Mouse (Mus musculus): ENCODE measurements around the gene Prkcd. TPM values are rescaled to one million over a fixed set of nuclear protein-coding genes. Genes with fewer than 3 reads are reported as not detected.

Gene Prkcd
- polyA plus RNA-seq, 1 experiment, result 187 TPM

DNA sequence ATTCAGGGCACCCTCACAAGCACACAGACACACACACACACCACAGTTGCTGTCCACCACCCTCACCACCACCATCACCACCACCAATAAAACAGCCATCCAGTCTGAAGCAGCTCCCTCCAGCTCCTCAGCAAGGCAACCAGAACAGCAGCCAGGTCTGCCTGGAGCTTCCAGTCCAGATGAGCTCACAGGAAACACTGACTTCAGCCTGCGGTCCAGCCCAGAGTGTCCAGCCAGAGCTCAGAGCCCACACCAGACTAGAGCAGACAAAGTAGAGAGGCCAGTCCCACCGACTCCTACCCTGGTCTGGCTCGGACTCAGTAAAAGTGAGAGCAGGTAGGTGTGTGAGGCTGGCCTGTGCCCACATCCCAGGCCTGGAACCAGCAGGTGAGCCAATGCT lies 15.1 kb downstream of the Prkcd start:
- DNase-seq (ENCODE audit: low read depth in 1 of 2, low spot score in 2 of 2), result no peak
- H3K27ac ChIP-seq (ENCODE audit: insufficient read depth, low read length), result 0 out of 2 replicates have a peak overlapping the region, but pooled peaks have one; percentile 1
- H3K4me3 ChIP-seq (ENCODE audit: extremely low read depth, insufficient read depth, insufficient read length), result no peak overlapping the region
- TF ChIP-seq CTCF (IDR thresholded peaks at IDR 0.05; ENCODE audit: extremely low read depth, insufficient read depth, insufficient read length, insufficient replicate concordance) (no peak), POLR2A (IDR thresholded peaks at IDR 0.05; ENCODE audit: low read depth, low read length) (no peak)
- H3K36me3 ChIP-seq (ENCODE audit: control insufficient read depth, insufficient read depth, low read length), result peaks cover 4% of the 10 kb centered on the region; the same call in 1 of the 2 replicates
- 82% methylated on average over 3 of the region's 3 CpGs for WGBS
- peaks cover 66% of the 10 kb centered on the region for H3K4me1 ChIP-seq (ENCODE audit: control insufficient read depth, insufficient read depth, insufficient read length)
- no peaks in the 10 kb centered on the region for H3K27me3 ChIP-seq (ENCODE audit: control insufficient read depth, insufficient read depth, low read length)

DNA sequence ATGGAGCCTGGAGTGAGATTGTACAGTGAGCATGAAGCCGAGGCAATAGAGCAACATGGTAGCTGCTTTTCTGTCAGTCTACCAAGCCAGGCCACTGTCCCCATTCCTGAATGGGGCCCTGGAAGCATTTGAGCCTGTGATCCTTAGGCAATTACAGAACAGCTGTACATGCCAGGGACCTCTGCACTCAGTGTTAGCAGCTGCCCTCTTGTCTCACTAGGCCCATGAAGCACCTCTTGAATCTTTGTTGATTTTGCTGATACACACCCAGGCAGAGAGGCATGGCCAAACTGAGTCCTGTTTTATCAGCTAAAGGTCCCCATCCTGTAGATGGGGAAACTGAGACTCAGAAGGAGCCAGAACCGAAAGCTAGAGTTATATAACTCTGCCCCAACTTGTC lies 15.7 kb downstream of the Prkcd start:
- Histone ChIP-seq H3K27ac (ENCODE audit: insufficient read depth, low read length) (peak overlapping the region; percentile 39; the same call in 1 of the 2 replicates), H3K27me3 (ENCODE audit: control insufficient read depth, insufficient read depth, low read length) (no peaks in the 10 kb centered on the region), H3K36me3 (ENCODE audit: control insufficient read depth, insufficient read depth, low read length) (peaks cover 9% of the 10 kb centered on the region), H3K4me1 (ENCODE audit: control insufficient read depth, insufficient read depth, insufficient read length) (peaks cover 66% of the 10 kb centered on the region), H3K4me3 (ENCODE audit: extremely low read depth, insufficient read depth, insufficient read length) (no peak overlapping the region)
- DNase-seq (ENCODE audit: low read depth in 1 of 2, low spot score in 2 of 2), result no peak
- TF ChIP-seq CTCF (IDR thresholded peaks at IDR 0.05; ENCODE audit: extremely low read depth, insufficient read depth, insufficient read length, insufficient replicate concordance) (no peak), POLR2A (IDR thresholded peaks at IDR 0.05; ENCODE audit: low read depth, low read length) (no peak)
- 90% methylated on average over 2 of the region's 2 CpGs for WGBS

DNA sequence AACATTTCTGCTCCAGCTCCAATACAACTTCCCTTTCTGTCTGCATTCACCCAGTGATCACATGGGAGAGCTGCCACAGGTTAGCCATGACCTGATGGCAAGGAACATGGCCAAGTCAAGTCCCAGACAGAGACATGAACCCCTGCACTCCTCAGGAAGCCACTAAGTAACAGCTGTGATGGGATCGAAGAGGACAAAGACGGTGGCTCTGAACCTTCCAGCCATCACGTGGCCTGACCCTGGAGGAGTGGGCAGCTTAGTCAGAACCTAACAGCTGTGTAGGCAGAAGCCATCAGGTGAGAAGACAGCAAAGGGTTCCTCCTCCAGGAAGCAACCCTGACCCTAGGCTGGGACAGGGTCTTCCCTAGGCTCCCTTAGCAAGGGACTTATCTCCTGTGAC lies 16.5 kb downstream of the Prkcd start:
- Histone ChIP-seq H3K36me3 (ENCODE audit: control insufficient read depth, insufficient read depth, low read length) (peaks cover 11% of the 10 kb centered on the region), H3K27me3 (ENCODE audit: control insufficient read depth, insufficient read depth, low read length) (no peaks in the 10 kb centered on the region), H3K4me3 (ENCODE audit: extremely low read depth, insufficient read depth, insufficient read length) (no peak overlapping the region), H3K27ac (ENCODE audit: insufficient read depth, low read length) (0 out of 2 replicates have a peak overlapping the region, but pooled peaks have one; percentile 88), H3K4me1 (ENCODE audit: control insufficient read depth, insufficient read depth, insufficient read length) (peaks cover 60% of the 10 kb centered on the region)
- DNase-seq (ENCODE audit: low read depth in 1 of 2, low spot score in 2 of 2), result no peak
- WGBS, result 84% methylated on average over 3 of the region's 3 CpGs
- no peak for TF ChIP-seq POLR2A (IDR thresholded peaks at IDR 0.05; ENCODE audit: low read depth, low read length)
- TF ChIP-seq CTCF (IDR thresholded peaks at IDR 0.05; ENCODE audit: extremely low read depth, insufficient read depth, insufficient read length, insufficient replicate concordance), result no peak

DNA sequence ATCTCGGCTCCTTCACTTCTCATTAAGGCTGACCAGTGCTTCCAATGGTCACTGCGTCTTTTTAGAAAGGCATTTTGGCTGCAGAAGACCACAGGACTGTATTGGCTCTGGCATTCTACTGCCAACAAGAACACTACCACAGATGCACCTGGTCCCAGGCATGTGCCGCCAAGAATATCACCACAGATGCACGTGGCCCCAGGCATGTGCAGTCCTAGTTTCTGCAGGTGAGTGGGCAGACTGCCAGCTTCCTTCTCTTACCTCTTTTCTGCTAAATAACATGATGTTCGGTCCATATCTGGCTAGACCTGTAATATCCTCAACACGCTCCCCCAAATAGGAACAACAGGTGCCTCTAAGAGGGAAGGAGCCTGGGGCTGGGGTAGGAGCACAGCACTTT lies 17.8 kb downstream of the Prkcd start:
- Histone ChIP-seq H3K27ac (ENCODE audit: insufficient read depth, low read length) (peak overlapping the region; percentile 88), H3K27me3 (ENCODE audit: control insufficient read depth, insufficient read depth, low read length) (no peaks in the 10 kb centered on the region), H3K4me1 (ENCODE audit: control insufficient read depth, insufficient read depth, insufficient read length) (peaks cover 56% of the 10 kb centered on the region), H3K4me3 (ENCODE audit: extremely low read depth, insufficient read depth, insufficient read length) (no peak overlapping the region; the same call in 1 of the 2 replicates), H3K36me3 (ENCODE audit: control insufficient read depth, insufficient read depth, low read length) (peaks cover 14% of the 10 kb centered on the region)
- TF ChIP-seq CTCF (IDR thresholded peaks at IDR 0.05; ENCODE audit: extremely low read depth, insufficient read depth, insufficient read length, insufficient replicate concordance), result no peak
- TF ChIP-seq POLR2A (IDR thresholded peaks at IDR 0.05; ENCODE audit: low read depth, low read length), result no peak
- DNase-seq (ENCODE audit: low read depth in 1 of 2, low spot score in 2 of 2), result peak; percentile 51 to 56
- WGBS, result 51% methylated on average over 6 of the region's 6 CpGs

DNA sequence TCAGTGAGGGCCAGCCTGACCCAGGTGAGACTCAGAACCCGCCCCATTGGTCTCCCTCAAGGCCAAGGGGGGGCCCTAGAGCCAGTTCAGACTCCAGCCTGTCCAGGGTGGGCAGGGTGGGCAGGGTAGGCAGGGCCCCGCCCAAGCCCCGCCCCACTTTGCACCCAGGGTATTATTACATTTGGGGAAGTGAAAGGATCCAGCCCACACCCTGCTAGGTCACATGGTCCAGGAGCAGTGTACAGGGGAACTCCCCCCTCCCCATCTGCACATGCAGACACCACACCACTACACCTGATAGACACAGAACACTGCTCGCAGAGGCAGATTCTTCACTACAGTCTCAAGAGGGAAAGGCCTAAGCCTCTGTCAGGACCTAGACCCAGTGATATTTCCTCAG lies 18.3 kb downstream of the Prkcd start:
- H3K4me1 ChIP-seq (ENCODE audit: control insufficient read depth, insufficient read depth, insufficient read length), result peaks cover 51% of the 10 kb centered on the region
- H3K4me3 ChIP-seq (ENCODE audit: extremely low read depth, insufficient read depth, insufficient read length), result peak overlapping the region; percentile 6; the same call in 1 of the 2 replicates
- TF ChIP-seq CTCF (IDR thresholded peaks at IDR 0.05; ENCODE audit: extremely low read depth, insufficient read depth, insufficient read length, insufficient replicate concordance), result no peak
- TF ChIP-seq POLR2A (IDR thresholded peaks at IDR 0.05; ENCODE audit: low read depth, low read length), result no peak
- peak overlapping the region; percentile 88 for H3K27ac ChIP-seq (ENCODE audit: insufficient read depth, low read length)
- no peaks in the 10 kb centered on the region for H3K27me3 ChIP-seq (ENCODE audit: control insufficient read depth, insufficient read depth, low read length)
- 26% methylated on average over 4 of the region's 4 CpGs for WGBS
- H3K36me3 ChIP-seq (ENCODE audit: control insufficient read depth, insufficient read depth, low read length), result peaks cover 15% of the 10 kb centered on the region
- DNase-seq (ENCODE audit: low read depth in 1 of 2, low spot score in 2 of 2), result peak; percentile 78 to 83

DNA sequence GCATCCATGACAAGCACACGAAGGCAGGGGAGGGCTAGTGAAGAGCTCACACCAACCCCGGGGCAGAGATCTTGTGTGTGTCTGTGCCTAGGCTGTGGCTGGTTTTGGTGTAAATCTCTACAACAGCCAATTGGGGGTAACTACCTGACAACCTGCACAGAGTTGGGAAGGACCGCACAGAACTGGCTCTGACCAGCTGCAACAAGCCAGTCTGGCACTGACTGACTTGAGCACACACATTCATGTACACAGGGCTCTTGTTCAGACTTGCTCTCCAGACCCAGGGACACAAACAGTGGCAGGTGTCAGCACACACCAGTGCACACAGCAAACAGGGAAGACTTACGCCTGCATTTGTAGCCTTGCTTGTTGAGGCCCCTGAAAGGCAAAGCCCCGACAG lies 19.2 kb downstream of the Prkcd start:
- Histone ChIP-seq H3K4me1 (ENCODE audit: control insufficient read depth, insufficient read depth, insufficient read length) (peaks cover 42% of the 10 kb centered on the region), H3K4me3 (ENCODE audit: extremely low read depth, insufficient read depth, insufficient read length) (no peak overlapping the region), H3K27me3 (ENCODE audit: control insufficient read depth, insufficient read depth, low read length) (no peaks in the 10 kb centered on the region), H3K27ac (ENCODE audit: insufficient read depth, low read length) (peak overlapping the region; percentile 57), H3K36me3 (ENCODE audit: control insufficient read depth, insufficient read depth, low read length) (peaks cover 21% of the 10 kb centered on the region)
- no peak for TF ChIP-seq POLR2A (IDR thresholded peaks at IDR 0.05; ENCODE audit: low read depth, low read length)
- no peak for TF ChIP-seq CTCF (IDR thresholded peaks at IDR 0.05; ENCODE audit: extremely low read depth, insufficient read depth, insufficient read length, insufficient replicate concordance)
- DNase-seq (ENCODE audit: low read depth in 1 of 2, low spot score in 2 of 2), result no peak
- 57% methylated on average over 5 of the region's 5 CpGs for WGBS

DNA sequence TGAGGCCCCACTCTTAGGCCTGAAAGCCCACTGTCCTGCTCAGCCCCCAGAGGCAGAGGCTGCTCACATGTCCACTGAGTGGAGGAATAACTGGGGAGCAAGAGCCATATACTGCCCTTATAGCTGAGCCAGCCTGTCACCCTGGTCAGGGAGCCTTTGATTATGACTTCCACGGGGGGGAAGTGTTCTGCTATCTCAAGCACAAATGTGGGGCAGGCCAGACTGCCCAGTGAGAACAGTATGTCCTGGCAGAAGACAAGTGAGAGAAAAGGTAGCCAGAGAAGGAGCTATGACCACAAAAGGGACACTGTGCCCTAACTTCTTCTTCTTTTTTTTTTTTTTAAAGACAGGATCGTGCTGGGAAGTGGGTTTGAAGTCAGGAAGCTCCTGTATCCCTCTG lies 28.9 kb downstream of the Prkcd start:
- H3K4me1 ChIP-seq (ENCODE audit: control insufficient read depth, insufficient read depth, insufficient read length), result peaks cover 30% of the 10 kb centered on the region; the same call in 1 of the 2 replicates
- H3K36me3 ChIP-seq (ENCODE audit: control insufficient read depth, insufficient read depth, low read length), result peaks cover 39% of the 10 kb centered on the region
- H3K4me3 ChIP-seq (ENCODE audit: extremely low read depth, insufficient read depth, insufficient read length), result no peak overlapping the region
- DNase-seq (ENCODE audit: low read depth in 1 of 2, low spot score in 2 of 2), result no peak
- no peak for TF ChIP-seq POLR2A (IDR thresholded peaks at IDR 0.05; ENCODE audit: low read depth, low read length)
- no peak for TF ChIP-seq CTCF (IDR thresholded peaks at IDR 0.05; ENCODE audit: extremely low read depth, insufficient read depth, insufficient read length, insufficient replicate concordance)
- H3K27ac ChIP-seq (ENCODE audit: insufficient read depth, low read length), result peak overlapping the region; percentile 74
- 75% methylated on average over 2 of the region's 2 CpGs for WGBS
- H3K27me3 ChIP-seq (ENCODE audit: control insufficient read depth, insufficient read depth, low read length), result no peaks in the 10 kb centered on the region

Data from spleen, adult 2 months (tissue).